Mouse (Mus musculus): ENCODE measurements around the gene Srrm4.

Srrm4 gene

DNA sequence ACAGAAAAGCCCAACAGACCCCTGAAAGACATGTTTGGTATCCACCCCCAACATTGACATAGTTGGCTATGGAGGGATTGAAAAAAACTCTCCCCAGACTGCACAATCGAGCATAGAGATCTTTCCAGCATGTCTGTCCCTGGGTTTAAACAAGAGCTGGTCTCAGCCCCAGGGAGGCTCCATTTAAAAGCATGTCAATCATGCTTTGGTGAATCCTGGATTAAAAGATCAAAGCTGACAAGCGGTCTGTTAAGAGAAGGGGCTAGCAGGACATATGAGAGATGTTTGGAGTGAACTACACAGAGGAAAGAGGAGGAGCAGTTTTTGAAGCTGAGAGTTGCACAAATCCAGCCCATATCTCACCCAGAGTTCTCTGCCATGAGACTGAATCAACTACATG is 38.5 kb downstream of the Srrm4 start:
- DNase-seq (ENCODE audit: low read depth), result no peak

DNA sequence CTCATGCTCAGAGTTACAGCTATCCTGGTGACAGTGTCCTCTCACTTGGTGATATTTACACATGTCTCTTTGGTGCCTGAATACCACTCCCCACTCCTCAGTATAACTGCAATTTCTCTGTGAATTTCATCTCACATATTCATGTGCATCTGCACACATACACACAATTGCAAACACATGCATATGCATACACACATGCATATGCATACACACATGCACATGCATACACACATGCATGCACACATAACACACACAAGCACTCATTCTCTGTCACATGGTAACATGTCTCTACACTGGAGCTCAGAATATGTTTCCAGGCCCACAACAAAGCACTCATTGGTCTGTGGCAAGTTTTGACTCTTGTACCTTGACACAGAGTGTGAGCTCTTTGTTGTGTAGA is 39.0 kb downstream of the Srrm4 start:
- no peak for DNase-seq (ENCODE audit: low read depth)

DNA sequence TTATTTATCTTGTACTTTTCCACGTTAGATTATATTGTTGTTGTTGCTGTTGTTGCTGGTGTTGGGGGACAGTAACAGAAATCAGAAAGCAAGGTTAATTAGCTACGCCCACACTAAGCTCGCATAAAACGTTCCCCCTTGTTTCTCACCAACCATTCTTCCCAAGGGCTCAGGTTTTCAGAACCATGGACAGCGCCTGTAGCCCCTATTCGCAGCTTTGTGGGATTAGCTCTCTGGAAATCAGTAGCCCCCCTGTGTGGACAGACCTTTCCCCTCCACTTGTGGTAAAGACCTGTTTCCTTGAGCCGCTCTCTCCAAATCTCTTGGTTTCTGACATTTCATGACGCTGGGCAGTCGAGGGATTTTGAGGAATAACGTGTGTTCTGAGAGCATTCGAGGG is 45.9 kb downstream of the Srrm4 start:
- no peak for DNase-seq (ENCODE audit: low read depth)

DNA sequence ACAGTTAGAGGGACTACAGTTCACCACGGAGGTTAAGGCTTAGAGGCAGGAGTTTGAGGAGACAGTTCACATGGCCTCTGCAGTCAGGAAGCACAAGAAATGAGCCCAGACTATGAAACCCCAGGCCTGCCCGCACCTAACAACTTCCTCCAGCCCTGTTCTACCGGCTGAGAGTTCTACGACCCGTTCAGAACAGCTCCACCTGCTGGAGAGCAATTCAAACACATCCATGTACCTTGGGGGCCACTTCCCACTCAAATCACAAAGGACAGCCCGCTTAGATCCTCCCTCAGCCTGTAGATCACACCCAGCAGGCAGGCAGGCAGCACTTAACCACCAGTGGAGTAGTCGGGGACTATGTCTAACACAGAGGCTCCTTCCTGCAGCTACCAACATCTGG is 49.3 kb downstream of the Srrm4 start:
- no peak for DNase-seq (ENCODE audit: low read depth)

DNA sequence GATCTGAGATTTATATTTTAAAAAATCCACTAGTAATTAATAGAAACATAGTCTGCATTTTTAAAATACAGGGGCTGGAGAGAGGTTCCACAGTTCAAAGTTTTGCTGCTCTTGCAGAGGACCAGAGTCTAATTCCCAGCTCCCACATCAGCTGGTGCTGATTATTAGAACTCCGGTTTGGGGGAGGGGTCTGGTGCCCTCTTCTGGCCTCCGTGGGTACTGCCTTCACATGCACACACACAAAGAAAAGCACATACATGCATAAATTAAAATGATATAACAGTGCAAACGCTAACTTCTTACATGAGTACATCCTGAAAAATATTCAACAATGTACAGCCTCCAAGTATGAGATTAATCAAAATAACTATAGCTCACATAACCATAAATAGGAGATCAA is 50.5 kb downstream of the Srrm4 start:
- no peak for DNase-seq (ENCODE audit: low read depth)

DNA sequence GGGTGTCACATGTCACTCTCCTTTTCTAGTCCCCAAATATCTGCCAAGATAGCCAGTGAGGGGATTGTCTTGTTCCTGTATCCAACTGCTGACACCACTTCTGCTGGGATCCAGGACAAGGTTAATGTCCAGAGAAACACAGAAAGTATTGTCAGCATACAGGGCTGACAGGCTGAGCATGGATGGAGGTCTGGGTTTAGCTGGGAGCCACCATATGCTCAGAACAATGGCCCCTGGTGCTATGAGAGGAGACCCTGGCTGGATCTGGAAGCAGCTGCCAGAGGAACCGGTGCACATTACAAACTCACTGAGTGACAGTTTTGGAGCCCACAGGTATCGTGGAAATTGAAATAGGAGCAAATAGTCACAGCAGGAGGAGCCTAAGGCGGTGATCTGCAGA is 52.3 kb downstream of the Srrm4 start:
- DNase-seq (ENCODE audit: low read depth), result no peak

DNA sequence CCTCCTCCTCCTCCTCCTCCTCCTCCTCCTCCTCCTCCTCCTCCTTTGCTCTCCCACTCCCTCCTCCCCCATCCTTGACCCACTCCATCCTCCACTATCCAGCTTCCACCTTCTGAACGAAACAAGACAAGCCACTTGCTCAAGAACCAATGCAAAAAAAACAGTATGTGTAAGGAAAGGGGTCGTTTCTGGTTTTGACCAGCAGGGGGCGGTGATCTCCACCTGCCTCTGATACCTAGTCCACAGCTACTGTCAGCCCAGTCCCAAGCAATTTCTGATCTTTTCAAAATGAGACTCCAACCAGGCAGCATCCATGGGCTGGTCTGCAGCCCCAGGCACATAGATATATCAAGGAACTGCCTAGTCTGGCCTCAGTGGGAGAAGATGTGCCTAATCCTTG is 53.1 kb downstream of the Srrm4 start:
- no peak for DNase-seq (ENCODE audit: low read depth)

DNA sequence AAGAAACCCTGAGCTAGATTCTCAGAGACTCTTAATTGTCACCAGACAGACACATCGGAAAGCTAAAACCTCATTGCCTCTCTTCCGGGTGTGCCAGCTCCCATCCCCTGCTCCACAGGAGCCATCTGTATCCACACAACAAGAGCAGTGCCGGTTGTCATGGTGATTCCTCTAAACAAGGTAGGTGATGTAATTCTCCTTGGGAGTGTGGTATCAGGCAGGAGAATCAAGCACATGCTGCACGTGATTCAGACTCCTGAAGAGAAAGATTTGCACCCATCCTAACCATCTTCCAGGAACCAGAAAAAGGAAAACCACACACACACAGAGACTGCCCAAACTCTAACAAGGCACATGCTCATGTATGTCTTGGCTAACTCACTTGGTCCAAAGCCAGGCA is 65.3 kb downstream of the Srrm4 start:
- no peak for DNase-seq (ENCODE audit: low read depth)

DNA sequence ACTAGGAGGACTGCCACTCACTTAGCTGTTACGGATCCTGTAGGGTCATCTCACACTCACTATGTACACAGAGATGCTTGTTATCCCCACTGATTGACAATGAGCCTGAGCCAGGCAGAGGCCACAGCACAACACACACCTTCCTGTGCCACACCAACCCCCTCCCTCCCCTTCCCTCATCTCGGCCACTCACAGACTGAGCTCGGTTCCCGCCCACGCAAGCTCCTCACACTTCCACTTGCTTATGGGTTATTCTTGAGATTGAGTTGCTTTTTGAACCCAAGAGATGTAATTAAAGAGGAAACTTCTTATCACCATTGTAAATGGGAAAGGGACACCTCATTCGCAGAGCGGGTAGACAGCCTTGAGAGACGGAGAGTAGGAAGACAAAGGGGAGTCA is 66.3 kb downstream of the Srrm4 start:
- no peak for DNase-seq (ENCODE audit: low read depth)

DNA sequence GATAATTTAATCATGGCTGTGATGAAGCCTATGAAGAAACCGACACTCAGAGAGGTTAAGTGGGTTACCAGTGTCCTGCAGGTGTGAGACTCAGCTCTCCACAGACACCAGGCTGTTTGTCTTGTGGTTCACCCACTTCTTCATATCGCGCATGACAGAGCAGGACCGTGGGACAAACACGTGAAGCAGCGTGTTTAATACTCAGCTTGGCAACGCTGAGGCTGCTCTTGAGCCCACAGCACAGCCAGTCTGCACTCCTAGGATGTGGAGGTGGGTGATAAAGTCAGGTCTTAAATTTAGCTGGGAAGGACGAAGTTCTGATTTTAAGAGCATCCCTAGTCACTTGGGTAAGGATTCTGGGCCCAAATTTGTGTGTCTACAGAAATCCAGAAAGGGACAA is 68.1 kb downstream of the Srrm4 start:
- no peak for DNase-seq (ENCODE audit: low read depth)

DNA sequence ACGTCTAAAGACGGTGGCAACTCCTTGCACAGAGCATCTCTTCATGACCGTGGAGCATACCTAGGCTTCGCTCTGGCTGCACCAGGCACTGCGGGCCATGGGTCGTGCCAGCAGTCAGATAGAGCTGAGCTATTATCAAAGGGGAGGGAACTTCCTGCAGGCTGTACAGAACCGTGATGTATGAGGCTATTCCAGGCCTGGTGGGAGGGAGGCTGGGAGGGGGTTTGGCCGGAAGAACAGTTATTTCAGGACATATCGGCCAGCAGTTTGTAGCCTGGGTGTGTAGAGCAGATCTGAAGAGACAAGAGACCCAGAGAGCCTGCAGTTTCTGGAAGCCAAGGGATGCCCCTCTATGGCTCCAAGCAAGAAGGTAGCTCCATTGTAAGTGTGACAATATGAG is 68.5 kb downstream of the Srrm4 start:
- no peak for DNase-seq (ENCODE audit: low read depth)

DNA sequence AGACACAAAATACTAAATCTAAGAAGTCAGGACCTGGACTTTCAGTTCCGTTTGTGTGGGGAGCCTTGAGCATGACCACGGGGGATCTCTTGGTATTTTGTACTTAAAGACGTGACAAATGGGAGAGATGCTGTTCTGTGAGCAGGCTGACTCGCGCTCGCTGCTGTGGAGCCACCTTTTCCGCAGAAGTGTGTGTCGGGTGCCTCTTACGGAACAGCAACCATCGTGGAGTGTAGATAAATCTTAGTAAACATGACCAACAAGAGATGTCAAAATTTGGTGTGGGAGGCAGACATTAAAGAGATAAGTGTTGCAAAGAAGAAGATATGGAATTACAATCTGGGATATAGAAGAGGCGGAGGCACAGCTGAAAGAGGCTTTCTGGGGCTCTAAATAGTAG is 69.3 kb downstream of the Srrm4 start:
- no peak for DNase-seq (ENCODE audit: low read depth)

DNA sequence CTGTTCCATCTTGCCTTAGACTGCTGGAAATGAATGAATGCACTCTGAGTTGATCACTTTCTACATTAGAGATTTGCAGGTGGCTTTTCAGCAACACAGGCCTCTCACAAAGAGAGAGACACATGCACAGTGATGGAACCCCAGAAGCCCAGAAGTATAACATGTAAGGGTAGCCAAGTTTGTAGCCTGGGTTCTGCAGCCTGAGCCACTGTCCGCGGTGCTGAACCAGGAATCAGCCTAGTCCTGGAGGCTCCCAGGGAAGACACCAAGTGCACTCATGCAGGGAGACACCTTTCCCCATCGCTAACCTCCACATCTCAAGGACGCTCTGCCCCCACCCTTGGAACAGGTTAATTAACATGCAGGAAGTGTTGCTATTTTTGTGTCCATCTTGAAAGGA is 73.6 kb downstream of the Srrm4 start:
- DNase-seq (ENCODE audit: low read depth), result no peak

DNA sequence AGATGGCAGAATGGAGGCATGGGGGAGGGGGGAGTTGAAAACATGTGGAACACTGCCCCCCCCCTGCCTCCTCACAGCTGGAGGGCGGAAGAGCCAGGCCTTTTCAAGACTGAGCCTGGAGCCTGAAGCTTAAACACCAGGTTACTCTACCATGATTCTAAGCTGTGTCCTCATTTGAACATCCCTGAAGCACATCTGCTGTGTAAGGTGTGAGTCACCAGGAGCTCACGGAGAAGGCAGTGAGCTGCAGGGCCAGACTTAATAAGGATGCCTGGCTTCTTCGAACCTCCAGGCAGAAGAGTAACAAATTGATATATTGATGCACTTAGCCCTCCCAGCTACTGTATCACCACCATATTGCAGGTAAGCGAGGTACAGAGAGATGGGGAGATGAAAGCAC is 79.5 kb downstream of the Srrm4 start:
- DNase-seq (ENCODE audit: low read depth), result no peak

DNA sequence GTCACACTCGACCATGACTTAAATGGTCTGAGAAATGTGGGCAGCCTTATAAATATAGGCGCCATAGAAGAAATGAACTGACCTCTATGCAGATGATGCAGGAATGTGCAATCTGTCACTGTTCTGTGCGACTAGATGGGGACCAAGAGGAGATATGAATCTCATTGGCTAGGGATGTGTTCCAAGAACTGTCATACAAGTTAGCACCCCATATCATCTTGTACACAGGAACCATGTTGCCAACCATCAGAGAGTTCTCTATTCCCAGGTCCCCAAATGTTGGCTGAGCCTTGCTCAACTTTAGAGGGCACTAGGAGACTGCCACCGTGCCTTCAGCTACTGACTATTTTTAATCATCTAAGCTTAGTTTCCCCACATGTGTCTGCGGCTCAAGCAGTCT is 81.4 kb downstream of the Srrm4 start:
- DNase-seq (ENCODE audit: low read depth), result no peak

DNA sequence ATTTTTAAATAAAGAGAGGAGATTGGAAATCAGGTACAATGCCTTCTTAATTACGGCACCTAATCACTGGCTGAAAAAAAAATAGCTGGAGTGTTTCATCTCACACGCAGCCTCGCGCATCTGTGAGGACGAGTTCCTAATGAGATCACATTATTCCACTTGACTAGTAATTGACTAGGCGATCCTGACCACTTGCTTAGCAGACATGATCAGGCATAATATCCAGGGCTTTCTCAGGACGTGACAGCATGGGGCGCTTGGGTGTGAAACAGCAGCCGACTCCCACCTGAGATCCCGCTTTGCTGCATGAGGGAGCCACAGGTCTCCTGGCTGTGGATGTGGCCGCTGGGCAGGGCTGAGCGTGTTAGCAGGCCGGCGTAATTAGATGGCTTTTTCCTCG is 90.3 kb downstream of the Srrm4 start:
- DNase-seq (ENCODE audit: low read depth), result no peak

DNA sequence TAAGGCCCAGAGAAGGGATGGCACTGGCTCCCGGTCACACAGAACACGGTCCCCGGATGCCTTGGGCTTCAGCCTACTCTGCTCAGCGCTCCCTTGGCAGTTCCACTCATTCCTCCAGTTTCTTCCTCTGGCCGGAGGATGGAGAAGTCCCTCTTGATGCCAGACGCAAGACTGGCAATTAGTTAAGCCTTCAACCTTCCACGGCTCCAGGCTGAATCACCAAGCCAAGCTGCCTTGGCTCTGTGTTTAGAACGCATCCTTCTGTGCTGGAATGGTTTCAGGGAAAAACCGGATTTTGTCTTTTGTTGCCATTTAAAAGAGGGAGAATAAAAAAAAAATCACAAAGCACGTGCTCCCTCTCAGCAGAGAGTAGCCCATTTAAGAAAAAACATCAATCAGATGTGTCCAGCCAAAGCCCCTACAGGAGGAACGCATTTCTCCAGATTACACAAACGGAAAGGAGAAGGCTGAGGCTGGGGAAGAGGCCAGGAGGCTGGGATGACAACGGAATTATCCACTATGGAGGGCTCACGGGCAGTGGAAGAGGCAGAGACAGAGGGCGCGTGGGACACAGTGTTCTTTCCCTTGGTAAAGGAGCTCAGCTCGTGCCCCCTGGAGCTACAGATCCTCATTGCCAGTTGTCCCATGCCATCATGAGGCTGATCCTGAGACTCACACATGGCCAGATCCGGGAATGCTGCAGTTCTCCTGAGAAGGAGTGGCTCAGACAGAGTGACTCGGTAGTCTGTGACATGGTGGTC is 92.6 kb downstream of the Srrm4 start:
- DNase-seq (ENCODE audit: low read depth), result no peak

DNA sequence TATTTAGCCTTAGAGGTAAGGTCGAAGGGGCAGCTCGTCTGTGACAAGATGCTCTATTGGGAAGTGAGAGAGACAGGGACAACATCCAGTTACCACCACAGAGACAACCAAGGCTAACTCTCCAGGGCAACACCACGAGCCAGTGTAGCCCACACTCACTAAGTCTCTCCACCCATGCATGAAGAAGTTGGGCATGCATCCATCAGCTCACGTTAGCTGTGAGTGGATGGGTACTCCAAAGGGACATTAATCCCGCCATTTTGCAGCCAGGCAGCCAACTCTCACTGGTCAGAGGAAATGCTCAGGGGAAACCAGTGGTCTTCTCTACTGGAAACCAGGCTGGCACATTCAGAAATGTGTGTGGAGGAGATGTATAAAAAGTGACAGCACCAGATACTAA is 93.8 kb downstream of the Srrm4 start:
- DNase-seq (ENCODE audit: low read depth), result no peak

DNA sequence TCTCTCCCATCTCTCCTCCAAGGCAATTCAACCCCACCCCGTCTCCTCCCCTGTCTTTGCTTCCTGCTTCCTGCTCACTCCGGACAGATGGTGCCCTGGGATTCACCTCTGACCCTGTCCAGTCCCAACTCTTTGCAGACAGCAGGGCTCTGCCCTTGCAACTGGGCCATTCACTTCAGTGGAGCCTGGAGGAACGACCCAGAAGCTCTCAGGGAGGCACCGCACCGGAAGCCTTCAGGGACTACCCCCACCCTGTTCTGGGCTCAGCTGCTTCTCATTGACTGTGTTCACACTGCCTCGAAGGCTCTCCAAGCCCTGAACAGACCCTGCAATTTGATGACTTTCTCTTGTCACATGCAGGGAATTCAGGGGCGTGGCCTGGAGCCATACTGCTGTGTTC is 94.4 kb downstream of the Srrm4 start:
- no peak for DNase-seq (ENCODE audit: low read depth)

DNA sequence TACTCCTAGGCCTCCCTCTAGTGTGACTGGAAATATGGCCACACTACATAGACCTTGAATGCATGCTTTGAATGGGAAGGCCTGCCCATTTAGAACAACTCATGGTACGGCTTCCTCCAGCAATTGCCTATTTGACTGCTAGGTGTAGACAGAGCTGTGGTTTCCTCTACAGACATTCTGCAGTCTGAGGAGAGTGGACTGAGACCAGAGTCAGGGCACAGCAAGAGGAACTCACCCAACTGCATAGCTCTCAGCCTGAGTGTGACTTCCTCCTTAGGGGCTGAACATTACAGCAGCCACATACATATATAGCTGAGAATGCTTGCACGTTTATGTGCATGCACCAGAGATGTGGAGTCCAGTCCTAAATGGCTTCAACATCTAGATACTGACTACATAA is 94.9 kb downstream of the Srrm4 start:
- no peak for DNase-seq (ENCODE audit: low read depth)

DNA sequence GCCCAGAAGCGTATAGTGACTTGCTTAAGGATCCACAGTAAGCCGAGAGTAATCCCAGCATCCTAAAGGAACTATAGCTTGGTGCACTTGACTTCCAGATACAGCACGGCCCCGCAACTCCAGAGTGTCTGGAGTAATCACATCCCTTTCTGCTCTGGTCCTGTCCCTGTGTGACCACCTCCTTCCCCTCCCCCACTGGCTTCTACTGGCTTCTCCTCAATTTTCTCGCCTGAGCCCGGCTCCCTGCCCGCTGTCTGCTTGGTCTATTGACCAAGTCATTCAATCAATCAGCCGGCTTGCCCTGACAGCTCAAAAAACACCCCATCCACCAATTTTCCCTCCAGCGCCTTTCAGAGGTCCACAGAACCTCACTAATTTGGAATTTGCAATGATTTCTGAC is 96.2 kb downstream of the Srrm4 start:
- no peak for DNase-seq (ENCODE audit: low read depth)

DNA sequence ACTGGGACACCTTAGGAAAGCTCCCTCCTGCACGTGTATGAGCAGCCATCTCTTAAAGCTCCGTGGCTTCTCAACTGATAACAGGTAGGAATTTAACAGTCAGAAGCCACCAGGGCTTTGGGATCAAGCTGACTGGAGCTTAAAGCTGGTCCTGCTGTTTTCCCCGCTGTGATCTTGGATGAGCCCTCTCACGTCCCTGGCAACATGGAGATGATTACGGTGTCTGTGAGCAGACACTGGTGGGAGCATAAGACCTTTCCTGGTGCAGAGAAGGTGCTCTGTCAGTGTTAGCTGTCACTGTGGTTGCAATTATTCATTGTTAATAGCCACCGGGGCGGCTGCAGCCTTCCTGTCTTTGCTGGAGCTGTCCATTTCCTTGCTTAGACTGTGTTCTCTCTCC is 97.2 kb downstream of the Srrm4 start:
- DNase-seq (ENCODE audit: low read depth), result no peak

DNA sequence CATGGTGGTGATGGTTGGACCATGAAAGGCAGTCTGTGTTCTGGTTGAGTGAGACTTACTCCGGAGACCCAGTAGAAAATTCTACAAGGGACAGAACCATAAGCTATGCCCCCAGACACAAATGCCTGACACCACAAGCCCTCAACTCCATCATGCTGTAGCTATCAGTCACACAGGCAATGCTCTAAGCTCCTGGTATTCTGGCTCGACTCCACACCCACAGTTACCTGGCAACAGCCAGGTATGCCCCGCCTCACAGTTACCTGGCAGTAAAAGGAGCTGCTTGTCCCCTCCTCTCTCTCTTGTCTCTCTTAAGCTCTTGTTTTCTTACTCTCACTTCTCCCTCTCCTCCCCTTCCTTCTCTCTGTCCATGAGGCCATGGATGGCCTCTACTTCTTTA is 98.9 kb downstream of the Srrm4 start:
- no peak for DNase-seq (ENCODE audit: low read depth)

DNA sequence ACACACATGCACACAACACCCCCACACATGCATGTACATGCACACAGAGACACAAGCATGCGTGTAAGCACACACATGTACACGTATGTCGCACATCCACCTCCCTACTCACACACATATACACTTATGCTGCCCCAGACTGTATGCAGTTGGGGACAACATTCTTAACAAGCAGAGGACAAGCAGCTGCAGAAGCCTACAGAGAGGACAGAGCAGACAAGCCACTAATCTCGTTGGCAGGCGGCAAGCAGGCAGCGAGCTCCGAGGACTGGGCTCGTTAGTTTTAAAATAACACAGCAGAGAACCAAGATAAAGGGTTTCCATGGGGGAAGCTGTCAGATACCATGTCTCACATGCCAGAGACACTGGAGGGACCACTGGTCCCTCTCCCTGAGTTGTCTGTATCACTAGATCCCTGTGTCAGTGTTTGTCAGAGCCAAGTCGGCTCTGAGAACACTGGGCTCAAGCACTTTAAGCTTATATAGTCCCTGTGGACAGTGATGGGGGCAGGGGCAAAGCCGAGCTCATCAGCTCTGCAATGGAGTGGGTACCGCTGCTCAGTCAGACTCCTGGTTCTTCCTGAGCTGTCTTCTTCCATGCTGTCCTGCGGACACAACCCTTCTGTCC is 99.7 kb downstream of the Srrm4 start:
- no peak for DNase-seq (ENCODE audit: low read depth)

Measured in fibroblast of lung, adult 2 months (primary cell).